Mouse (Mus musculus) ES-E14 (cell line): ENCODE data around the gene Fitm1.

Experiments used
- HCFC1 ChIP-seq: IDR thresholded peaks from 2 replicates; pipeline ENCODE4 v1.6.1; 2012; ENCODE audit warnings: low read length, inconsistent platforms, borderline replicate concordance; ENCODE audit not compliant: insufficient read depth
- ZNF384 ChIP-seq: IDR thresholded peaks from 2 replicates; pipeline ENCODE4 v1.6.1; 2012; ENCODE audit warnings: low read depth, low read length, inconsistent platforms

DNA sequence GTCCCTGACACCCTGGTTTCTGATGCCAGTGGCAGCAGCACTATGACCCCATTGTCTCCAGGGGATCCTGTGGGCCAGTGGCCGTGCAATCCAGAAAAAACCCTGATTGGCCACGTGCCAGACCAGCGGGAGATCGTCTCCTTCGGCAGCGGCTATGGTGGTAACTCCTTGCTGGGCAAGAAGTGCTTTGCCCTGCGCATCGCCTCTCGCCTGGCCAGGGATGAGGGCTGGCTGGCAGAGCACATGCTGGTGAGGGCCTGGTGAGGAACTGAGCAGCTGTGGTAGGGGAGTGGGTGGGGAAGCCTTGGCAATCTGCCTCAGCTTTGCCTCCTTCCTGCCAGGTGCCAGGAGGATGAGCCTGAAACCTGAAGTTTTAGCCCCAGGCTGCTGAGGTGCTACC, 31.1 kb upstream of the Fitm1 start:
- TF ChIP-seq ZNF384 (no peak), HCFC1 (no peak)
